Mouse (Mus musculus) lung, embryonic 16.5 days (tissue): Measurements from ENCODE around the gene Spata32. TPM values are rescaled to one million over a fixed set of nuclear protein-coding genes. Genes with fewer than 3 reads are reported as not detected.

Source experiments
- polyA plus RNA-seq: library from polyadenylated mRNA; unstranded; fragments of >200 nt; fragmentation: Nextera tagmentation; extraction: Ambion mirVana; gene quantifications from 2 replicates; pipeline ENCODE4 v1.2.1, GENCODE M21; 2015

Spata32 gene
- polyA plus RNA-seq, 1 experiment from 2014 or later, result not detected

Other genes starting within 250 kb of the Spata32 start
- gene Nmt1, start 190.2 kb downstream of the Spata32 start, polyA plus RNA-seq, result 63.4 and 64.7 TPM in 2 replicates
- 140 and 161 TPM in 2 replicates for gene Dcakd, start 190.1 kb downstream of the Spata32 start, polyA plus RNA-seq
- 3.1 and 3.3 TPM in 2 replicates for gene Plcd3, start 116.8 kb downstream of the Spata32 start, polyA plus RNA-seq
- gene Acbd4, start 116.8 kb downstream of the Spata32 start, polyA plus RNA-seq, result 22.8 and 28.7 TPM in 2 replicates
- gene Hexim1, start 102.2 kb downstream of the Spata32 start, polyA plus RNA-seq, result 4.6 and 5.2 TPM in 2 replicates
- 8.7 and 10.1 TPM in 2 replicates for gene Hexim2, start 86.0 kb downstream of the Spata32 start, polyA plus RNA-seq
- gene Fmnl1, start 47.3 kb downstream of the Spata32 start, polyA plus RNA-seq, result 2.9 and 3.0 TPM in 2 replicates
- 0.44 TPM in 2 replicates for gene 1700023F06Rik, start 9.9 kb downstream of the Spata32 start, polyA plus RNA-seq
- 3.7 and 4.5 TPM in 2 replicates for gene Map3k14, start 49.0 kb upstream of the Spata32 start, polyA plus RNA-seq
- 14.1 and 15.7 TPM in 2 replicates for gene Arhgap27, start 145.3 kb upstream of the Spata32 start, polyA plus RNA-seq
- gene Plekhm1, start 194.3 kb upstream of the Spata32 start, polyA plus RNA-seq, result 9.8 and 10.2 TPM in 2 replicates